11 mouse cellular contexts compared by ENCODE assay signal in the genomic region with DNA sequence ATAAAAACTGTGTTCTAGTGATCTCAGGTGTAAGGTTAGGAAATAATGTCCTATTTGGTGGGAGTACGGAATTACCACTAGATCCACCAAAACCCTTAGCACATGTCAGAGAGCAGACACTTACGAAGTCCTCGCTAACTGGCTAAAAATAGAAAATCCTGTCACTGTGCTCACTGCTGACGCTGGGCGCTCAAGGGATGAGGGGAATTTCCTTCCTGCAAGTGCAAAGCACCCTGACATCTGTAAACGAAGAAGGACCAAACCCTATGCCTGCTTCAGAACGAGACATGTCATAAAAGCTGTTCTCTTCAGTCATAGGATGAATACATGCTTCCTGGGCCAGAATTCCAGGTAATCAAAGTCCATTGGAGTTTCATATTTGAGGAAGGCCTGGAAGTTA. TPM values are rescaled to one million over a fixed set of nuclear protein-coding genes. Genes with fewer than 3 reads are reported as not detected.
DNase-seq lines count a peak whose midpoint lies in the region; ATAC-seq and TF ChIP-seq lines count a peak whose summit lies in the region.
"Had no signal": no experiment of that assay in that cellular context is flagged by ENCODE, and none has a peak within 500 bp of the region (broad histone marks: within the 10 kb centered on the region; RNA-seq: fewer than 3 reads in every experiment).

No protein-coding gene starts in this region.

- peaks cover 74% of the 10 kb centered on the region for H3K4me1 ChIP-seq in heart, embryonic 12.5 days (replicated peaks)
- peaks cover 39% of the 10 kb centered on the region for H3K4me1 ChIP-seq in liver, embryonic 11.5 days (replicated peaks; ENCODE audit: control insufficient read depth, insufficient read depth, low read length)

- DNase-seq in kidney, adult 9 months = peak; percentile 55
- DNase-seq in kidney, postnatal 4 days = no peak
- peak; percentile 44 for DNase-seq in brain, embryonic 14.5 days (ENCODE audit: low read depth)
- DNase-seq in liver, embryonic 11.5 days (ENCODE audit: low spot score) = no peak
- DNase-seq in adrenal gland, postnatal 14 days = no peak
- DNase-seq: right cerebral cortex, postnatal 25 days; thymus, postnatal 14 days had no signal

- no peak overlapping the region for H3K9ac ChIP-seq in heart, embryonic 12.5 days
- H3K9ac ChIP-seq in liver, embryonic 11.5 days (ENCODE audit: low read depth, low read length) = no peak overlapping the region
- H3K9ac ChIP-seq: limb, embryonic 13.5 days had no signal

- no peaks in the 10 kb centered on the region for H3K9me3 ChIP-seq in heart, embryonic 12.5 days (replicated peaks)
- no peaks in the 10 kb centered on the region for H3K9me3 ChIP-seq in liver, embryonic 11.5 days (ENCODE audit: control insufficient read depth, low read length)
- H3K9me3 ChIP-seq: limb, embryonic 13.5 days had no signal

- H3K4me3 ChIP-seq in heart, embryonic 12.5 days = no peak overlapping the region
- no peak overlapping the region for H3K4me3 ChIP-seq in liver, embryonic 11.5 days (ENCODE audit: low read depth, low read length)
- H3K4me3 ChIP-seq: limb, embryonic 13.5 days; myocyte had no signal

- H3K36me3 ChIP-seq in heart, embryonic 12.5 days = no peaks in the 10 kb centered on the region
- no peaks in the 10 kb centered on the region for H3K36me3 ChIP-seq in liver, embryonic 11.5 days (ENCODE audit: control insufficient read depth, insufficient read depth, low read length)
- H3K36me3 ChIP-seq: limb, embryonic 13.5 days had no signal

- no peak for TF ChIP-seq POLR2A in brain, embryonic 14.5 days (IDR thresholded peaks at IDR 0.05; ENCODE audit: borderline replicate concordance, extremely low read depth, insufficient read depth, insufficient read length, poor library complexity, severe bottlenecking)

- no peak for ATAC-seq in heart, embryonic 12.5 days (ENCODE audit: insufficient number of reproducible peaks, low FRiP score)
- ATAC-seq in liver, embryonic 11.5 days (replicated peaks; ENCODE audit: low FRiP score) = no peak
- ATAC-seq in monocyte, adult 5-6 weeks (replicated peaks; ENCODE audit: insufficient number of reproducible peaks, low FRiP score, low TSS enrichment, poor library complexity, severe bottlenecking) = no peak

- H3K27me3 ChIP-seq in heart, embryonic 12.5 days (replicated peaks) = no peaks in the 10 kb centered on the region
- H3K27me3 ChIP-seq in liver, embryonic 11.5 days (replicated peaks; ENCODE audit: control insufficient read depth, insufficient read depth, low read length) = no peaks in the 10 kb centered on the region
- H3K27me3 ChIP-seq: limb, embryonic 13.5 days had no signal

- H3K27ac ChIP-seq in heart, embryonic 12.5 days (ENCODE audit: poor library complexity, severe bottlenecking) = peak overlapping the region; percentile 77
- H3K27ac ChIP-seq in liver, embryonic 11.5 days (ENCODE audit: low read depth, low read length) = peak overlapping the region; percentile 13; the same call in 1 of the 2 replicates
- H3K27ac ChIP-seq: limb, embryonic 13.5 days had no signal

- H3K4me2 ChIP-seq in heart, embryonic 12.5 days = no peak overlapping the region
- H3K4me2 ChIP-seq in liver, embryonic 11.5 days = no peak overlapping the region
- H3K4me2 ChIP-seq: limb, embryonic 13.5 days had no signal

- no peak for TF ChIP-seq CTCF in brain, embryonic 14.5 days (IDR thresholded peaks at IDR 0.05; ENCODE audit: borderline replicate concordance, extremely low read depth, insufficient read depth, insufficient read length)

- WGBS in heart, embryonic 12.5 days = 9% methylated on average over 7 of the region's 7 CpGs
- WGBS in liver, embryonic 11.5 days = 68% methylated on average over 7 of the region's 7 CpGs

RNA-seq across cellular contexts. Expression of gene Fam53b, which starts 27.7 kb away (rescaled TPM):
- 14.8 and 16.1 TPM in 2 replicates for polyA plus RNA-seq in brain, embryonic 14.5 days (2012; rRNA removed)
- 15.3 and 17.0 TPM in 2 replicates for polyA plus RNA-seq in heart, embryonic 12.5 days (2016; fragmentation: Nextera tagmentation; extraction: Ambion mirVana)
- polyA plus RNA-seq in liver, embryonic 11.5 days (2014; fragmentation: Nextera tagmentation; extraction: Ambion mirVana) = 20.1 and 20.4 TPM in 2 replicates
- 64.8 and 65.8 TPM in 2 replicates for total RNA-seq in adrenal gland, postnatal 14 days (2021)
- total RNA-seq in monocyte, adult 5-6 weeks (2017) = 15.8 to 51.1 TPM (median 20.4 TPM) in 3 replicates

Comparison
In these comparisons a context has a peak if more than half of its experiments do, and no peak if none do; other contexts are left out.
1. DNase-seq: peak in kidney, adult 9 months (single experiment) and brain, embryonic 14.5 days (single experiment); none in kidney, postnatal 4 days (0 of 2), liver, embryonic 11.5 days (single experiment) and adrenal gland, postnatal 14 days (single experiment).